Mouse (Mus musculus) gastrocnemius, postnatal 10 days (tissue): Measurements from ENCODE around the gene Ythdf1. TPM values are rescaled to one million over a fixed set of nuclear protein-coding genes. Genes with fewer than 3 reads are reported as not detected.

ENCODE experiments used
- DNase-seq: peaks from one replicate; pipeline ENCODE4 v3.0.0; 2021; ENCODE audit warnings: mixed read lengths
- long read RNA-seq, 2 experiments: library from polyadenylated mRNA; stranded (forward); transcript quantifications; one replicate each; pipeline ENCODE4 v2.0.0; 2021
- total RNA-seq, 2 experiments: library from RNA; stranded (reverse); gene quantifications; 2 replicates each; pipeline ENCODE4 v1.2.3; 2021

The Ythdf1 gene
- total RNA-seq, result 10 to 100 TPM; 34.3 to 38.9 TPM
- long read RNA-seq, experiment 1, transcript Ythdf1-201 (5 exons, 3,184 nt), result major isoform, 53 of 79 reads
- long read RNA-seq, experiment 1, partial matches to known transcripts, result 9 of 79 reads
- long read RNA-seq, experiment 1, other reads (novel, unspliced or antisense), result 16 of 79 reads
- long read RNA-seq, experiment 2, transcript Ythdf1-201 (5 exons, 3,184 nt), result major isoform, 35 of 54 reads
- long read RNA-seq, experiment 2, partial matches to known transcripts, result 3 of 54 reads
- long read RNA-seq, experiment 2, other reads (novel, unspliced or antisense), result 16 of 54 reads

DNA sequence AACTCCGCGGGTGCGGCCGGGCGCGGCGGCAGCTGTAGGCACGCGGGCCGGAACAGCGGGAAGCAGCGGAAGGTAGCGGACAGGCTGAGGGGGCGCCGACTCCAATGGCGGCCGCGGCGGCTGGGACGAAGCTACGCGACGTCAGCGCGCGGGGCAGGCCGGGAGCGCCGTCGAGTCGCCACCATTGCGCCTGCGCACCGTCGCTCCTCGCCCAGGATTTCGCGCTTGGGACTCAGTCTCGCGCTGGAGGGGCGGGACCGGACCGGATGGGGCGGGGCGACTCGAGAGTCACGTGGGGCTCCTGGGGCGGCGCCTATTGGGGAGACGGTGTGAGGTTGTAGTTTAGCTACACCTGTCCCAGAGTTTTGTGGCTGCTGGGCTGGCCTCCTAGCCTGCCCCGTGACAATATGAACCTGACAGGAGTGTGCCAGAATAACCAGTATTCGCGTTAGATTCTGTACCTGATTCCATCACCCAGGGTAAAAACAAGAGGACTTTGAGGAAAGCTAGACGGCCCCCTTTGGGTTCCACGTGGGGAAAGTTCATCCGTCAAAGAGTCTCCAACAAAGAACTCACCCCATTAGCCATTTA is at the start of gene Ythdf1:
TSS of gene Ythdf1 (minus strand) at position 140 of the 591 bp plus-strand sequence.
- DNase-seq, result peak; percentile 99

DNA sequence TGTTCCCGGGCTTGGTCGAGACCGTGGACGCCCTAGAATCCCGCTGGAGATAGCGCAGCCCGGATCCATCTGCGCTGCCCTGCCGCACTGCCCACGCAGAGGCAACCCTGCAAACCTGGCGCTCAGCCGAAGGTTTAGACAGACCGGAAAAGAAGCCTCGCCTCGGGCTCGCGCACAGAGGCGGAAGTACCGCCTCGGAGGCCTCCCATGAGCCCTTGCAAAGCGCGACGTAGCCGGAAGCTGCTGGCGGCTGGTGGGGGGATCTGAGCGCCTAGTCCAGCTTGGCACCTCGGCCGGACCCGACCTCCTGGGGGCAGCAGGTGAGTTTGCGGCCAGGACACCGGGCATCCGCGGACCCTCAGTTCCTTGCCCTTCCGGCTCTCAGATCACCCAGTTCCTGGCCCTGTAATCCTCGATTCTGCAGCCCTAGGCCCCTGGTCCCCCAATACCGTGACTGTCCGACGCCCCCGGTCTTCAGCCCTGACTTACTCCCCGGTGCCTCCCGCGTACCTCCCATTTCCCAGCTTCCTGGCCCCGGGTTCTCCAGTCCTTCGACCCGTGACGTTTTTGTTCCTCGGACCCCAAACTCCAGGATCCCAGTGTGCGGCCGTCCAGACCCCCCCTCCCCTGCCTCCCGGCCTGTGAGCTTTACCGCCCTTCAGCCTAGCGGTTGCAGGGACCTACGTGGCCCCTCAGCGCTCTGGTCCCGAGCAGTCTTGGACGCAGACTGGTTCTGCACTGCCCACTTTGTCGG is 46.4 kb upstream of the Ythdf1 start, which contains the start of gene Arfgap1:
TSS of gene Arfgap1 (plus strand) at position 216 of the 754 bp plus-strand sequence.
- peak; percentile 94 for DNase-seq

DNA sequence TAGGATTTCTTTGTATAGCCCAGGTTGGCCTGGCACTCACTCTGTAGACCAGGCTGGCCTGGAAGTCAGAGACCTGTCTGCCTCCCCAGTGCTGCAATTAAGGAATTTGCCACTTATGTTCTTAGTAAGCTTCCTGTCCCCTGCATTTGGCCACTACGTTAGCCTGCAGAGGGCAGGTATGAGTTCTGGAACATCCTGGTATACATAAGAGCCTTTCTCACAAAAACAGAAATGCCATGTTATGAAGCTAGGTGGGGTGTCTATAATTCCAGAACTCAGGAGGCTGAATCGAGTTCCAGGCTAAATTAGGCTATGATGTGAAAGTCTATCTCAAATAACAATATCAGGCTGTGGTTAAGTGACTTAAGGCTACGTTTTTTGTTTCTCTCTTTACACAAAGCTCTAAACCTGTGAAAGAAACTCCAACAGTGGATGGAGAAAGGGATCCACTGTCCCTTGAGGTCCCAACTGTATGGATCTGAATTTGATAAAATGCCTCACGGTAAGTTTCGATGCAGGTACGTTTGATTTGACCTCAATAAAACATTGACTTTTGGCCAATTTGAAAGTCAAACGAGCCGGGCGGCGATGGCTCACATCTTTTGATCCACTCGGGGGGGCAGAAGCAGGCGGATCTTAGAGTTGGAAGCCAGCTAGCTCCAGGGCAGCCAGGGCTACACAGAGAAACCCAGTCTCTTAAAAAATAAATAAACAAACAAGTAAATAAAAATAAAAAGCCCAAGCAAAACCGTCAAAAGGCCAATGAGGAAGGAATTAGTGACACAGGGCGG is 45.5 kb upstream of the Ythdf1 start:
- no peak for DNase-seq

DNA sequence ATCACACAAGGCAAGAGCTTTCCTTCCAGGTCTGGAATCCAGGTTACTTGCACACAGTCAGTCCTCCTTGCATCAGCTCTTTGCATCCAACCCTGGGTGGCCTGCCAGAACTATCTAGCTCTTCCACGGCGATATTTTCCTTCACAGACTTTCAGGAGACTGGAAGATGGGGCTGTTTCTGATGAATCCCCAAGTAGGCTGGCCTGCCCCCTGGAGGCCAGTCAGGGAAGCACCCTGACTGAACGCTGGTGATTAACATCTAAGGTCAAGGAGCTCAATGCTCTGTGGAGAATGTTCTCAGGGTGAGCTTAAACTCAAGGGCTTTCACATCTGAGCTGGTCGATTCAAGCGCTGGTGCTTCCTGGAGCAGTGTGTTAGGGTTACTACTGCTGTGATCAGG is 43.2 kb upstream of the Ythdf1 start:
- peak; percentile 79 for DNase-seq

DNA sequence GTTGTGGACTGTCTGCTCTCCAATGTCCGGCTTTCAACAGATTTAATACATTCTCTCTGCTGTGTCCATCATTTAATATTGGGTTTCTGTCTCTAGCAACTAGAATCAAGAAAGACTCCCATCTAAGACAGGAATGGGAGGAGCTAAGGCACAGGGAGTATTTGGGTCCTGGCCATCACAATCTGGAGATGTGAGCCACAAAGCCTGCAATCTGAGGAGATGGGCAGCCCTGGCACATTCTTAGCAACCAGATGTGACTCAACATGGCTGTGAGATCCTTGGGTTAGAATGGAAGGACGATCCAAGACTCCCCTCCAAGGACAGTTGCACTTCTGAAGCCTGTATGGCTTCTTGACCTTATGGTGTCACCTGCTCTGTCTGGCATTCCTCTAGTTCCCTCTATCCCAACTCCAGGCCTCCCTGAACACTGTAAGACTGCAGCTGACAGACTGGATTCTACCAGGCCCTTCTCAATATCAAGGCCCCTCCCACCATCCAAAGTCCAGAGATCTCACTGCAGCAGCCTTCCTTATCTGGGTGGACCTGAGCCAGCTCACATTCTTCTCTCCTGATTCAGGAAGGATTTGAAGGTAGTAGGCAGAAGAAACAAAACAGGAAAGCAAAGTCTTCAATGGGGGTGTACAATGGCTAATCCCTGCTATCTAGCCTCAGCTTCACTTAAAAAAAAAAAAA is 42.0 kb upstream of the Ythdf1 start:
- no peak for DNase-seq

DNA sequence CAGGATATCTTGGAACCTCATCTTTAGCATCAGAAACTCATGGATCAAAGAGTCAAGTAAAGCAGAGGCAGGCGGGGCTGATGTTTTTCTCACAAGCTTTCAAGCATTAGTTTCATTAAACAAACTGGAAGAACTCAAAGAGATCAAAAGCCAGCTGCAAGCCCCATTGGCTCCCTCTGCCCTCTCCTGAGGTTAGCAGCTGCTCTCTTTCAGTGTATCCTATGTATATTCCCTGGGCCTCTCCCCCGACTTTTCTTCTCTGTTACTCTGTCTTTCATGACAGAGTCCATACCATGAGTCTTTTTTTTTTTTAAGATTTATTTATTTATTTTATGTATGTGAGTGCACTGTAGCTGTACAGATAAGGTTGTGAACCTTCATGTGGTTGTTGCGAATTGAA is 39.4 kb upstream of the Ythdf1 start:
- DNase-seq, result no peak

DNA sequence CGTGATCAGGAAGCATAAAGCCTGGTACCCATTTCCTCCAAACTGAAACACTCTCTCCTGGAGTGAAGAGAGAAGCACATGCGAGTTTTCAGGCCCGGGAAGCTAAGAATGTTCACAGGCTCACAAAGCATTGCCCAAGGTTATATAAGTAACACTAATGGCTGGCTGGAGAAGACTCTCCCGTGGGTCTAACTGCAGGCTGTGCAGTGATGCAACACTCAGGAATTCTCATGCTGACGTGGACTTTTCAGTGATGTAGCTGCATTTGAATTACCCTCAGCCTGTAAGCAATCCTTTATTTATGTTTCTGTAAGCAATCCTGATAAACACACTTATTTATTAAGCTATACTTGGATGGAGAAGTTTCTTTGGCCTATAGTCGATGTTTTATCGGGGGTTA is 38.9 kb upstream of the Ythdf1 start:
- DNase-seq, result no peak

DNA sequence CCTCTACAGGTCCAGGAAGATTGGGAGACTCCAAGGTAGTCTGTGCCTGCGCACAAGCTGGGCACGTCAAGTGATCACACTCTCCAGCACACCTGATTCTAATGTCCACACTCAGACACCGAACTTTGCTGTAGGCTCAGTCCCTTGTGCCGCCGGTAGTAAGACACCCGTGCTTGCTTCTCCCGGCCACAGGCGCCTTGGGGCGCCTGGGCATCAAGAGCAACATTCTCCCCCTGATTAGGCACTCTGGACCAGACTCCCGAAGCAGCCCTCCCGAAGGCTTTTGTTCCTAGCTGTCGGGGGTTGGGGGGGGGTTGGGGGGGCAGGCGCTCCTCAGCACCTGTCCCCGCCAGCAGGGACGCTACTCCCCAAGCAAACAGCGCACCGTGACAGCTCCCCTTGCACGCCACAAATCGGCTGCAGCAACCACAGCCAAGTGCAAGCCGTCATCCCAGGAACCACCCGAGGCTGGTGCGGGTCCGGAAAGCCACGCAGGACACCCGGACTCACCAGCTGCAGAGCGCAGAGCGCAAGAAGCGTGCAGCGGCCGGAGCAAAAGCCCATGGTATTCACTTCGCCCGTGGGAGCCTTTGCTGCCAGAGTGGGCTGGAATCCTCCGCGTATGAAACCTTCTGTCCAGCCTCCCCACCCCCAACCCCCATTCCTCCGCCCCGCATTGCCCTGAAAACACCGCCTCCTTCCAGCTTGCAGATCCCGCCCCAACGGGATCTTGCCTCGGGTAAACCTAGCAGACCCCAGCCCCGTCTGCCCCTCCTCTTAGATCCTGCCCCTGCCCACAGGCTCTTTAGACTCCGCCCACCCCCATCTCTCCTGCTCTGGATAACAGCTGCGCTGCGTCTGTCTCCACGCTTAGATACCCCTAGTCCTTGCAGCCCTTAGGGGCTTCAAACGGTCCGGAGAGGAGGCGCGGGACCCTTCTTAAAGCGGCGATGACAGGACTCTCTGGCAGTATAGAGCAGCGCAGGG is 33.6 kb upstream of the Ythdf1 start, which contains the start of gene Nkain4:
TSS of gene Nkain4 (minus strand) at position 639 of the 987 bp plus-strand sequence.
- peak; percentile 29 for DNase-seq

DNA sequence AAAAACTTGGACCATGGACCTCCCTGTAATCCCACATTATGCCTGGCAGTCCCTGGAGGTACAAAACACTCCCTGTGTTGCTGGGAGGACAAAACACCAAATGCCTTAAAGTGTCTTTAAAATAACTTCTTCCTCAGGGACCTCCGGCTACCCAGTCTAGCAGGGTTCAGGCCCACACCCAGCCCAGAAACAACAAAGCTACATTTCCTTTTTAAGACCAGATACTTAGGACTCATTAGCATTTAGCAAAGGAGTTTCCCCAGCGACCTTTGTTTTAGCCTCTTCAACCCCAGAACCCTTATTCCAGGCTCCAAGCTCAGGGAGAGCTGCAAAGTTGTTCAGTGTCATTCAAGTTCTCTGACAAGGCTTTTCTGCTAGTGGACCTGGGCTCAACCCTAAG is 32.9 kb upstream of the Ythdf1 start:
- DNase-seq, result no peak

DNA sequence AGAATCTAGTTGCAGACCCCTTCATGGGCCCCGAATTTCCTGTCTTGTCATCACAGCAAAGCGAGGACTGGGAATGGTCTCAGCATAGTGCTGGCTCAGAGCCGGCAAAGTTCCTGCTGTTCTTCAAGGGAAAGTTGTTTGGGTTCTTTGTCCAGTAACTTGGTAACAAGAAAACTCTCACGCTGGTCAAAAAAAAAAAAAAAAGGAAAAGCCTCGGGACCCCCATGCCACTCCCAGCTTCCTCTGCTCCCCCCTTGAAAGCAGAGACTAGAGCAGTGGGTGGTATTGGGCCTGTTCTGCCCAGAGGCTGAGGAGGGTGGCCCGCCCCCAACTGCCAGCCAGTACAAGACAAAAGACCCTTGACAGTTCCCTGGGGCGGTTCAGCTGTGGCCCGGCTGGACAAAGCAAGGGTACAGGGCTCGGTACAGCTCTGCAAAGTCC is 32.0 kb upstream of the Ythdf1 start:
- no peak for DNase-seq

DNA sequence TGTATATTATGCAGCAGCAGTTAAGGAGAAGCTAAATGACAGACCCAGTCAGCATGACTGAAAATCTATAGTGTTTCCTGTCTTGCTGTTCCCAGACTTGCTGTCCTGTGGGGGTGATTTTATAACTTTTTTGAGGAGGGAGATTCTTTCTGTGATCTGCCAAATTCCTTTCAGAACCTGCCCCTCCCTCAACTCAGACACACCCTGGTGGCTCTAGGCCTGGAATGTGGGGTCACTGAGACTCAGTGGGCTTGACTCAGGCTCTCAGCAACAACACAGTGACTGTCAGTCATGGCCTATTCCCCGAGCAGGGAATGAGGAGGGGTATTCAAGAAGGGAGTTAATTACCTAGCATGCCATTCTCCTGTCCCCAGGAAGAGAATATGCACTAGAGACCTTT is 29.2 kb upstream of the Ythdf1 start:
- DNase-seq, result no peak

DNA sequence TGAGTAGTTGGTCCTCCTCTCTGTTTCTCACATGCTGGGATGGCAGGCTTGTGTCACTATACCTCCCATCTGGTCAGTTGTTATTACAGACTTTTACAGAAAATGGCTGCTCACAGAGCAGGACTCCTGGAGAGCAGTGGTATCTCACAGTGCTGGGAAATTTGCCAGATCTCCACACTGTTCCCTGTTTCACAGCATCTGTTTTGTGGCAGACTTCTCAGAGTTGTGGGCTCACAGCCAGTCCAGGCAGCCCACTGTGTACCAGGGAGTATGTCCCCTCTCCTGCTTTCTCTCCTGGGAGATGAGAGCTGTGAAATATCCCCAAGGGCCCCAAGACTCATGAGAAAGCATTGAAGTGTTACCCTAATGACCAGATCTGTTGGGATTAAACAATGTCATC is 21.1 kb upstream of the Ythdf1 start:
- DNase-seq, result no peak

DNA sequence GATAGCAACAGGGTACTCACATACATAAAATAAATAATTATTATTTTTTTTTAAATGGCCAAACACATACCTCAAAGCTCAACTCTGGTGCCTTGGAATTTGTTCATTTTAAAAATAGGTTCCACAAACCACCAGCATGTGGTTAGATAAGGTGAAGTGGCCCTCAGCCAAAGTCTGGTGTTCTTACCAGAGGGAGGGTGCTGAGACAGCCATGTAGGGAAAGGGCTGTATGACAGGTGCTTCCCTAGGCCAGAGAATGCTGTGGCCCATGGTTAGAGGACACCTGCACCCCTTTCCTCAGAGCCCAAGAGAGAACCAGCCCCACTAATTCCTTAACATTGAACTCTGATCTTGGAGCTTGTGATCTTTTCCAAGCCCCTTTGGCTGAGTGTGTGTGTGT is 19.4 kb upstream of the Ythdf1 start:
- DNase-seq, result no peak

DNA sequence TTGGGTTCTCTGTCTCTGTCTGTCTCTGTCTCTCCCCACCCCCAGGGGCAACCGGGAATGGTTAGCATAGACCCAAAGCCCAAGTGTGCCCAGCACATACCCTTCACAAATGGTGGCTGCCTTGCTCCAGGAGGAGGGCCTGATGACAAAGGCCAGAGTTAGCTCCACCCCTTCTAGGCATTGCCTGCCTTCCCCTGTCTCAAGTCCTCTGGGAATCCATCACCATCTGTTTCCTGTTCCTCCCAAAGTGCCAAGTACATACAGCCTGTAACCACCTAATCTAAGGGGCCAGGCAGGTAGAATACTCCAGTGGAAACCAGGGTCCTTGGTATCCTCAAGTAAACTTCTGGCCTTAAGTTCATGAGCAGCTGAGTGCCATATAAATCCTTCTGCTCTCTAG is 11.7 kb upstream of the Ythdf1 start:
- DNase-seq, result no peak

DNA sequence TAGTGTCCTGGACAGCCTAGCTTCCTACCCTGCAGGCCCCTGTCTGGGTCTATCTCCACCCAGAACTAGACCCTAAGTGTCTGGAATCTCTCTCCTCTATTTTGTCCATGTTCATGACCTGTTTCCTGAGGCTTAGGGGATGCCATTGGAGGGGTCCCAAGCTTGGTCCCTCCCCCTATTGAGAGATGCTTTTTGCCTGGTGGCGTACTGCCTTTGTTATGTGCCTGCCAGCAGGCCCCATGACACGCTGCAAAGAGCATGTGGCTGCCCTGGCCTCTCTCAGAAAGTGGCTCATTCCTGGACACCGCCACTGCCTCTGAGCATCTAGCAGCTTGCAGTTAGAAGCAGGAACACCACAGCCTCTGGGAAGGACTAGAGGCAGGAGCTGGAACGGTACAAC is 8.0 kb upstream of the Ythdf1 start, which contains the start of gene Birc7:
TSS of gene Birc7 (plus strand) at position 301 of the 400 bp plus-strand sequence.
- DNase-seq, result no peak

DNA sequence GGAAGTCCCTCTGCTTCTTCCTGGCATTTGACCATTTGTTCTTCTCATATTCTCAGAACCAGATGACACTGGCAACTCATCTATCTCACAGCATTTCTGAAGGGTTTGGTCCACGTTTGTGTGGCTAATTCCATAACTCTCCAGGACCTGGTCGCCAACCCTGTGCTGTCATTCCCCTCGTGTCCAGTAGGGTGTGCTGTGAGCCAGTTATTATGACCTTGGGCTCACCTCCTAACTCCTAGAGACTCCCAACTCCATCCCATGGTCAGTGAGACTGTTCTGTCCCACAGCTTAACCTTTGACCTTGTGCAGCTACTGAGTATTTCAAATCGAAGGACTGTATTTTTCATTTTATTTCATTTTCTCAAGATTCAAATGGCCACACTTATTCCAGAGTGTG is 4.4 kb upstream of the Ythdf1 start:
- peak; percentile 72 for DNase-seq

DNA sequence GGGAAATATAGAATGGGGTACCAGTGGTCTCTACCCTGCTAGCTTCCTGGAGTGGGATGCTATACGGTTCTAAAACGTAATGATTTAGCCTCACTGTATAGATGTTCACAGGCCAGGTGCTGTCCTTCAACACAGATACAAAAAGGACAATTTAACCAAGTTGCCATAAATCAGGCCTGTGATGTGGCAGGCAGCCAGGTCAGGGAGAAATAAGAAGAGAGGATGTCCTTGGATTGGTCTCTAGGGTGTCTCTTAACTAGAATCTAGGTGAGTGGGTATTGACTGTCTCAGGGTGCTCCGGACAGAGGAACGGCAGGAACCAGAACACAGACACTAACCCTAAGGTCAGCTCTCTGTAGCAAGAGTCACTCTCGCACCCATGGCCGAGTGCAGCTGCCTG is 2.0 kb upstream of the Ythdf1 start:
- DNase-seq, result no peak

DNA sequence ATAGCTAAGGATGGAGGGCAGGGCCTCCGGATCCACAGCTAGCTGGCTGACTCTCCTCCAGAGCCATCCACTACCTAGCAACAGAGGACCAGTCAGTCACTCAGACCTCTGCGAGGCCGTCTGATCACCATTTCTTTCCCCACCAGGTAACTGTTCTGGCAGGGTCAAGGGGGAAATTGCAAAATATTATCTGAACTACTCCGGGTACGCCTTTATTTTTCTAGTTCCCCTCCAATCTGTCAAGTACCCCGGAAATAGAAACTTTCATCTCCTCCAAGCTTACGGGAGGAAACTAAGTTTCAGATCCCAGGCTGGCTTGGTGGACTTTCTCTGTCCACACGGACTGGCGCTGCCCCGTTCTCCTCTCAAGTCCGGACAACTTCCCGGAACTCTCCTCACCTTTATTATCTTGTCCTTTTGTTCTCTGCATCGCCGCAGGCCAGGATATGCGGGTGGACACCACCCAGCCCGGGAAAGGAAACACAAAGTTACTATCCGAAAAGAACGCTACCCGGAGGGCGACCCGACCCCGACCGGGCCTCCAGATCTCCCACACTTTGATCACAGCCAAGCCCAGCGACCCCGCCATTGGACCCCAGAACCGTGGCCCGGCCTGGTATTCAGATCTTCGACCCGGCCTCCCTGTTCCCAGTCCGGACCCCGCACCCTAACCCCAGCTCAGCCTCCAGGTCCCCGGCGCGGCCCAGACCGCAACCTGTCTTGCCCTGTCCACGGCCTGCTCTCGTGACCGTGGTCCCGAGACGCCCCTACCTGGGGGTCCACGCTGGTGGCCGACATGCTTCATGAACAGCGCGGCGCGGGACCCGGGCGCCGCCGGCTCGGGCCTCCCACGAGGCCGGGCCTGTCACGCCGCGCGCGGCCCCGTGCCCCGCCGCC is 588 bp downstream of the Ythdf1 start:
- peak; percentile 41 for DNase-seq

DNA sequence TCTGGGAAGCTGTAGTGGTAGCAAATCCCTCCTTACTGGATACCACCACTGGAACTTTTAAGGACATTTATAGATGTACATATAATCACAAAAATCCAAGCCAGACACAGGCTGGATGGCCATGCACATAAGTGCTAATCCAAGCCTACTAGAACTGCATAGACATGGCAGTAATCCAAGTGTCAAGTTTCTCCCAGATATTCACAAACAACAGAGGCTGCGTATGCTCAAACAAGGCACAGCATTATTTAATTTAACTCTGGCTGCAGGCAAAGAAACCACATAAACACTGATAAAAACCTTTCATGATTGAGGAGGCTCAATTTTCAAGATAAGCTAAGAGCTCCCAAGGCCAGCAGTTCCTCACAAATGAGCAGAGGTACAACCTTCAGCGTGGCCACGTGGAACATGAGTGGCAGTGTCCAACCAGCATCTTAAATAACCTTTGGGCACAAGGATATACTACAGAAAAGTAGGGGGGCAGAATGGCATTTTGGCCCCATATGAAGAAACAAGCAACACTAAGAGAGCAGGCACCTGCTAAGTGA is 4.8 kb downstream of the Ythdf1 start:
- no peak for DNase-seq
